Mouse (Mus musculus) olfactory bulb, adult 2 months (tissue): Measurements from ENCODE around the gene Slc25a19.

ENCODE experiments used
- CTCF ChIP-seq: fragments of 200-500 bp; IDR thresholded peaks from 2 replicates; pipeline ENCODE4 v1.5.1; 2012; ENCODE audit warnings: low read depth, mild to moderate bottlenecking, low read length, moderate library complexity; ENCODE audit not compliant: insufficient read depth
- POLR2A ChIP-seq: fragments of 200-500 bp; IDR thresholded peaks from 2 replicates; pipeline ENCODE4 v1.6.1; 2012; ENCODE audit warnings: mild to moderate bottlenecking, low read depth, low read length, moderate library complexity; ENCODE audit not compliant: insufficient read depth

DNA sequence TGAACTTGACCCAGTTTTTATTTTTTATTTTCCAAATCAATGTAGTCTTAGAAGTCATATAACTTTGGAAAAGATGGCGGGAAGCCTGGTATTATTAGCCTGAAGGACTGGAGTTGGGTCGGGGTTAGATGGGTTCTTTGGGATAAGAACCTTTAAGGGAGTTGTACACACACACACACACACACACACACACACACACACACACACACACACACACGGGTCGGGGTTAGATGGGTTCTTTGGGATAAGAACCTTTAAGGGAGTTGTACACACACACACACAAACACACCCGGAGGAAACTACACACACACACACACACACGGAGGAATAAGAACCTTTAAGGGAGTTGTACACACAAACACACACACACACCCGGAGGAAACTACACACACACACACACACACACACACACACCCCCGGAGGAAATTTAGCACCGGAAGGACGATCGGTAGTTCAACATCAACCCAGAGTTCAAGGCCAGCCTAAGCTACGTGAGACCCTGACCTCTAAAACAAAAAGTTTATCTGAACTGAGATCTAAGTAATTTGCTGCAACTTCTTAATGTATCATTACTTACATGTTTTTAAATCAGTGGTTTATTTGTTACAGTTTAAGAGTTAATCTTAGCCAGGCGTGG, 488 bp upstream of the Slc25a19 start:
- TF ChIP-seq POLR2A (no peak), CTCF (no peak)
